Mouse (Mus musculus) cerebral cortex, adult 2 months (tissue): Measurements from ENCODE around the gene Galnt2.

Experiments
- WGBS: fragments of 180-500 bp; shearing (Covaris S2); methylation state at CpG from one replicate; pipeline ENCODE4 v1.1.7; 2018; 5-methylcytosine and 5-hydroxymethylcytosine counted together

The Galnt2 gene

GRCm38 (mm10) chr8:124231176-124231484, at the start of gene Galnt2:
Gene Galnt2 (plus strand): TSS chr8:124231391.
- WGBS: under 1% methylated on average over 53 of the region's 53 CpGs

GRCm38 (mm10) chr8:124181751-124182150, 49.4 kb upstream of the Galnt2 start:
- 53% methylated on average over 5 of the region's 5 CpGs for WGBS

- 37% methylated on average over 13 of the region's 13 CpGs for WGBS
Observed at GRCm38 (mm10) chr8:124182224-124182623, 49.0 kb upstream of the Galnt2 start.

GRCm38 (mm10) chr8:124184078-124184477, 47.1 kb upstream of the Galnt2 start:
- WGBS: 28% methylated on average over 3 of the region's 3 CpGs

- 54% methylated on average over 2 of the region's 2 CpGs for WGBS
Observed at GRCm38 (mm10) chr8:124184507-124184906, 46.7 kb upstream of the Galnt2 start.

- 71% methylated on average over 6 of the region's 6 CpGs for WGBS
Observed at GRCm38 (mm10) chr8:124185081-124185480, 46.1 kb upstream of the Galnt2 start.

GRCm38 (mm10) chr8:124190388-124190787, 40.8 kb upstream of the Galnt2 start:
- 82% methylated on average over 7 of the region's 7 CpGs for WGBS

- WGBS: 67% methylated on average over 4 of the region's 4 CpGs
Observed at GRCm38 (mm10) chr8:124192242-124192641, 38.9 kb upstream of the Galnt2 start.

- 56% methylated on average over 10 of the region's 10 CpGs for WGBS
Observed at GRCm38 (mm10) chr8:124192976-124193375, 38.2 kb upstream of the Galnt2 start.

- 66% methylated on average over 5 of the region's 5 CpGs for WGBS
Observed at GRCm38 (mm10) chr8:124193992-124194391, 37.2 kb upstream of the Galnt2 start.

GRCm38 (mm10) chr8:124196195-124196594, 35.0 kb upstream of the Galnt2 start:
- WGBS: 58% methylated on average over 5 of the region's 5 CpGs

GRCm38 (mm10) chr8:124196797-124197196, 34.4 kb upstream of the Galnt2 start:
- WGBS: 38% methylated on average over 5 of the region's 5 CpGs

GRCm38 (mm10) chr8:124198230-124198629, 33.0 kb upstream of the Galnt2 start:
- 91% methylated on average over 7 of the region's 7 CpGs for WGBS

GRCm38 (mm10) chr8:124200400-124200799, 30.8 kb upstream of the Galnt2 start:
- 38% methylated on average over 7 of the region's 7 CpGs for WGBS

GRCm38 (mm10) chr8:124201706-124202105, 29.5 kb upstream of the Galnt2 start:
- 90% methylated on average over 8 of the region's 8 CpGs for WGBS

- 91% methylated on average over 5 of the region's 5 CpGs for WGBS
Observed at GRCm38 (mm10) chr8:124202895-124203294, 28.3 kb upstream of the Galnt2 start.

GRCm38 (mm10) chr8:124204001-124204601, 27.1 kb upstream of the Galnt2 start:
- 50% methylated on average over 13 of the region's 13 CpGs for WGBS

GRCm38 (mm10) chr8:124212148-124212547, 19.0 kb upstream of the Galnt2 start:
- 44% methylated on average over 2 of the region's 2 CpGs for WGBS

- WGBS: 81% methylated on average over 2 of the region's 2 CpGs
Observed at GRCm38 (mm10) chr8:124229883-124230282, 1.3 kb upstream of the Galnt2 start.

GRCm38 (mm10) chr8:124230496-124231175, 555 bp upstream of the Galnt2 start:
- WGBS: 45% methylated on average over 8 of the region's 8 CpGs

GRCm38 (mm10) chr8:124231485-124232279, 491 bp downstream of the Galnt2 start:
- WGBS: 1% methylated on average over 78 of the region's 83 CpGs

GRCm38 (mm10) chr8:124232280-124232600, 1.0 kb downstream of the Galnt2 start:
- WGBS: 4% methylated on average over 18 of the region's 18 CpGs

- 58% methylated on average over 2 of the region's 2 CpGs for WGBS
Observed at GRCm38 (mm10) chr8:124234496-124234895, 3.3 kb downstream of the Galnt2 start.
